Mouse (Mus musculus) G1E (cell line): ENCODE data around the gene H6pd.

Experiments
- CTCF ChIP-seq: IDR thresholded peaks from 2 replicates; pipeline ENCODE4 v1.5.1; 2012; ENCODE audit warnings: low read depth, low read length, inconsistent platforms, mixed read lengths
- GATA1 ChIP-seq: IDR thresholded peaks from 2 replicates; pipeline ENCODE4 v1.6.1; 2012; ENCODE audit warnings: borderline replicate concordance, low read length, inconsistent platforms, mixed read lengths
- GATA2 ChIP-seq: IDR thresholded peaks from 2 replicates; pipeline ENCODE4 v1.6.1; 2012; ENCODE audit warnings: low read depth, low read length, inconsistent platforms, borderline replicate concordance
- POLR2AphosphoS5 ChIP-seq: IDR thresholded peaks from 2 replicates; pipeline ENCODE4 v1.6.1; 2012; ENCODE audit warnings: low read depth, low read length, inconsistent platforms; ENCODE audit not compliant: insufficient replicate concordance
- TAL1 ChIP-seq: conservative IDR thresholded peaks from 2 replicates; pipeline ENCODE4 v1.6.1; 2012; ENCODE audit warnings: low read depth, low read length, inconsistent platforms, mixed read lengths

- no peak for TF ChIP-seq GATA1
- no peak for TF ChIP-seq CTCF
- no peak for TF ChIP-seq TAL1
- TF ChIP-seq POLR2AphosphoS5 = no peak
- TF ChIP-seq GATA2 = no peak
Observed at GRCm38 (mm10) chr4:149966252-149966651, 42.6 kb downstream of the H6pd start.
